ENCODE assay signal across 1 mouse cellular context in genomic region chr15:99651163-99651872, GRCm38 (mm10).
TF ChIP-seq lines count a peak whose summit lies in the region.

Gene Racgap1 (minus strand): TSS chr15:99651656.

TF ChIP-seq in CH12.LX, 34 proteins besides CTCF, POLR2A, EP300 and RAD21 (continued from another document):
- TF ChIP-seq E2F4 (IDR thresholded peaks at IDR 0.05; ENCODE audit: insufficient replicate concordance, low read depth, low read length) (peak; percentile 91; the same call in 1 of the 2 replicates), MAX (IDR thresholded peaks at IDR 0.05; ENCODE audit: low read length) (peak; percentile 14; the same call in 1 of the 2 replicates), ELF1 (IDR thresholded peaks at IDR 0.05; ENCODE audit: low read depth, low read length) (peak; percentile 38; the same call in 1 of the 2 replicates), ZKSCAN1 (IDR thresholded peaks at IDR 0.05; ENCODE audit: borderline replicate concordance, low read depth, low read length) (no peak), IRF4 (IDR thresholded peaks at IDR 0.05; ENCODE audit: low read depth, low read length) (peak; percentile 24; the same call in 1 of the 2 replicates), TBP (conservative IDR thresholded peaks at IDR 0.05; ENCODE audit: low read depth, low read length) (0 out of 2 replicates have a peak, but pooled peaks have one; percentile 42)
